Mouse (Mus musculus) CH12.LX (cell line): ENCODE measurements around the gene Rps18. TPM values are rescaled to one million over a fixed set of nuclear protein-coding genes. Genes with fewer than 3 reads are reported as not detected.

Source experiments
- DNase-seq: peaks from one replicate; pipeline ENCODE4 v3.0.0-alpha.2; 2013; ENCODE audit errors: extremely low read depth
- H3K27ac ChIP-seq: 2 replicates; pipeline ENCODE4 v1.5.1; 2012; ENCODE audit warnings: low read depth, mild to moderate bottlenecking, control low read depth, moderate library complexity; ENCODE audit not compliant: insufficient read depth
- H3K27me3 ChIP-seq: replicated peaks from 2 replicates; pipeline ENCODE3; 2012; ENCODE audit warnings: inconsistent platforms
- H3K36me3 ChIP-seq, 2 experiments: replicated peaks in 1 of 2; 2 replicates each; pipeline versions ENCODE3 to v1.6.1; 2012; ENCODE audit warnings: inconsistent platforms in 1 of 2, low read length in 1 of 2, mild to moderate bottlenecking in 1 of 2, mixed read lengths in 1 of 2, moderate library complexity in 1 of 2; ENCODE audit not compliant: control insufficient read depth in 1 of 2, insufficient read depth in 1 of 2
- H3K4me1 ChIP-seq, 2 experiments: 2 replicates each; pipeline ENCODE4 v1.6.1; 2012; ENCODE audit warnings: inconsistent platforms in 1 of 2, moderate library complexity in 1 of 2; ENCODE audit not compliant: insufficient read depth in 2 of 2, control insufficient read depth in 1 of 2
- H3K4me2 ChIP-seq: 2 replicates; pipeline ENCODE4 v1.6.1; 2012; ENCODE audit warnings: low read depth, mild to moderate bottlenecking, control low read depth; ENCODE audit not compliant: poor library complexity, insufficient read depth, severe bottlenecking
- H3K4me3 ChIP-seq, 3 experiments: fragments of 150-350 bp in 1 of 3; sonication (generic) in 1 of 3; replicated peaks in 1 of 3; 2 replicates each; pipeline versions ENCODE3 to v1.5.1; 2011 to 2012; ENCODE audit warnings: low read depth in 2 of 3, low read length in 2 of 3, mild to moderate bottlenecking in 2 of 3, moderate library complexity in 2 of 3, control low read depth in 1 of 3, improper control_type of control experiment in 1 of 3, inconsistent platforms in 1 of 3, mixed read lengths in 1 of 3; ENCODE audit not compliant: poor library complexity in 1 of 3
- H3K79me2 ChIP-seq: replicated peaks from 2 replicates; pipeline ENCODE4 v1.6.1; 2012; ENCODE audit warnings: mild to moderate bottlenecking, moderate library complexity; ENCODE audit not compliant: control insufficient read depth, poor library complexity, insufficient read depth, severe bottlenecking; ENCODE audit errors: extremely low read depth
- H3K9ac ChIP-seq: 2 replicates; pipeline ENCODE4 v1.6.1; 2012; ENCODE audit warnings: low read depth, mild to moderate bottlenecking, control low read depth, moderate library complexity; ENCODE audit not compliant: insufficient read depth
- H3K9me3 ChIP-seq: replicated peaks from 2 replicates; pipeline ENCODE3; 2012; ENCODE audit warnings: low read length, inconsistent platforms, mixed read lengths
- CTCF ChIP-seq, 2 experiments: IDR thresholded peaks in 1 of 2; conservative IDR thresholded peaks in 1 of 2; 2 replicates each; pipeline ENCODE4 v1.5.1; 2011 to 2012; ENCODE audit warnings: low read depth in 2 of 2, low read length in 2 of 2, improper control_type of control experiment in 1 of 2, inconsistent platforms in 1 of 2, mild to moderate bottlenecking in 1 of 2, moderate library complexity in 1 of 2
- JUN ChIP-seq: IDR thresholded peaks from 2 replicates; pipeline ENCODE4 v1.6.1; 2011; ENCODE audit warnings: low read depth, mild to moderate bottlenecking, low read length, improper control_type of control experiment, moderate library complexity; ENCODE audit not compliant: insufficient read depth
- JUND ChIP-seq: conservative IDR thresholded peaks from 2 replicates; pipeline ENCODE4 v1.6.1; 2011; ENCODE audit warnings: low read depth, low read length, improper control_type of control experiment
- KAT2A ChIP-seq: IDR thresholded peaks from 2 replicates; pipeline ENCODE4 v1.6.1; 2012; ENCODE audit warnings: low read length, improper control_type of control experiment, inconsistent platforms; ENCODE audit not compliant: insufficient replicate concordance
- PAX5 ChIP-seq: IDR thresholded peaks from 2 replicates; pipeline ENCODE4 v1.6.1; 2012; ENCODE audit warnings: low read length, inconsistent platforms, mixed read lengths
- RAD21 ChIP-seq: IDR thresholded peaks from 2 replicates; pipeline ENCODE4 v1.6.1; 2011; ENCODE audit warnings: low read depth, mild to moderate bottlenecking, low read length, improper control_type of control experiment, moderate library complexity
- RCOR1 ChIP-seq: conservative IDR thresholded peaks from 2 replicates; pipeline ENCODE4 v1.6.1; 2012; ENCODE audit warnings: low read depth, mild to moderate bottlenecking, inconsistent platforms, low read length, improper control_type of control experiment
- SIN3A ChIP-seq: IDR thresholded peaks from 2 replicates; pipeline ENCODE4 v1.6.1; 2012; ENCODE audit warnings: low read length, improper control_type of control experiment, inconsistent platforms
- TCF12 ChIP-seq: IDR thresholded peaks from 2 replicates; pipeline ENCODE4 v1.6.1; 2014; ENCODE audit warnings: low read depth, mild to moderate bottlenecking, inconsistent platforms, low read length, improper control_type of control experiment
- USF2 ChIP-seq: conservative IDR thresholded peaks from 2 replicates; pipeline ENCODE4 v1.6.1; 2011; ENCODE audit warnings: low read depth, low read length, improper control_type of control experiment
- ZC3H11A ChIP-seq: IDR thresholded peaks from 2 replicates; pipeline ENCODE4 v1.6.1; 2012; ENCODE audit warnings: low read depth, mild to moderate bottlenecking, inconsistent platforms, low read length, improper control_type of control experiment
- ZKSCAN1 ChIP-seq: IDR thresholded peaks from 2 replicates; pipeline ENCODE4 v1.6.1; 2012; ENCODE audit warnings: low read depth, inconsistent platforms, low read length, improper control_type of control experiment, borderline replicate concordance
- ZMIZ1 ChIP-seq: IDR thresholded peaks from 2 replicates; pipeline ENCODE4 v1.6.1; 2012; ENCODE audit warnings: low read depth, mild to moderate bottlenecking, inconsistent platforms, low read length, improper control_type of control experiment
- dilution Hi-C: fragments of 300-500 bp; cut with MboI; formaldehyde crosslinking; loops from 2 replicates; pipeline ENCODE4 v1.14.3; 2020; ENCODE audit warnings: low sequenced_read_pairs; ENCODE audit not compliant: extremely low pct_unique_long_range_greater_than_20kb, extremely low pct_ligation_motif_present
- in situ Hi-C: fragments of 300-500 bp; cut with MboI; formaldehyde crosslinking; loops from 3 replicates; pipeline ENCODE4 v1.14.3; 2019; ENCODE audit warnings: low sequenced_read_pairs, low pct_ligation_motif_present, low pct_unique_long_range_greater_than_20kb, mixed read lengths
- polyA plus RNA-seq: library from polyadenylated mRNA; unstranded; fragments of >175 nt; gene quantifications from 2 replicates; pipeline ENCODE4 v1.2.1, GENCODE M21; 2012; ENCODE audit warnings: low read depth; ENCODE audit not compliant: insufficient read length
- total RNA-seq, 2 experiments: library from RNA; depleted of rRNA; stranded (reverse); fragments of 300-350 nt in 1 of 2; fragments of >200 nt in 1 of 2; gene quantifications; 2 replicates each; pipeline ENCODE4 v1.2.3; 2012 to 2014

Gene Rps18
- total and polyA plus RNA-seq, 3 experiments = 246 to 991 (median 302) TPM

GRCm38 (mm10) chr17:33938783-33939182 is 17.0 kb downstream of the Rps18 start:
- Histone ChIP-seq H3K27me3 (no peaks in the 10 kb centered on the region), H3K9me3 (no peaks in the 10 kb centered on the region), H3K4me3 (no peak overlapping the region), H3K4me1 (peaks cover 7 to 28% of the 10 kb centered on the region in 2 experiments), H3K36me3 (peaks cover 36 to 68% of the 10 kb centered on the region in 2 experiments), H3K79me2 (peaks cover 31% of the 10 kb centered on the region), H3K4me2 (peak overlapping the region; percentile 63; the same call in 1 of the 2 replicates), H3K27ac (no peak overlapping the region), H3K9ac (no peak overlapping the region)
- dilution Hi-C loops (no loop called here), in situ Hi-C loops (no loop called here)
- no peak for DNase-seq
- TF ChIP-seq ZKSCAN1 (no peak), PAX5 (no peak), CTCF (conservative IDR thresholded peaks at IDR 0.05 in 1 of 2, IDR thresholded peaks at IDR 0.05 in 1 of 2; ENCODE audit: low read depth in 2 of 2, low read length in 2 of 2) (no peak), SIN3A (no peak), USF2 (no peak), ZMIZ1 (no peak), JUND (no peak)

GRCm38 (mm10) chr17:33936993-33937392 is 18.8 kb downstream of the Rps18 start:
- peaks cover 33 to 72% of the 10 kb centered on the region in 2 experiments for H3K36me3 ChIP-seq

GRCm38 (mm10) chr17:33935422-33936055 is 20.3 kb downstream of the Rps18 start:
- Histone ChIP-seq H3K4me3 (no peak overlapping the region), H3K4me1 (peaks cover 8 to 29% of the 10 kb centered on the region in 2 experiments), H3K4me2 (no peak overlapping the region), H3K36me3 (peaks cover 31 to 70% of the 10 kb centered on the region in 2 experiments), H3K27me3 (no peaks in the 10 kb centered on the region), H3K79me2 (peaks cover 13% of the 10 kb centered on the region), H3K27ac (no peak overlapping the region), H3K9me3 (no peaks in the 10 kb centered on the region), H3K9ac (no peak overlapping the region)
- dilution Hi-C loops = no loop called here
- in situ Hi-C loops = no loop called here
- TF ChIP-seq RCOR1 (no peak), ZC3H11A (no peak), TCF12 (no peak), JUN (no peak), PAX5 (no peak)
- DNase-seq = no peak

More at GRCm38 (mm10) chr17:33936993-33937392, 18.8 kb downstream of the Rps18 start:
- Histone ChIP-seq H3K79me2 (peaks cover 27% of the 10 kb centered on the region), H3K9ac (no peak overlapping the region), H3K4me2 (no peak overlapping the region), H3K9me3 (no peaks in the 10 kb centered on the region), H3K27me3 (no peaks in the 10 kb centered on the region), H3K27ac (no peak overlapping the region), H3K4me1 (peaks cover 5 to 27% of the 10 kb centered on the region in 2 experiments), H3K4me3 (no peak overlapping the region)
- dilution Hi-C loops (no loop called here), in situ Hi-C loops (no loop called here)
- TF ChIP-seq KAT2A = no peak
- TF ChIP-seq RAD21 = no peak
- TF ChIP-seq CTCF (conservative IDR thresholded peaks at IDR 0.05 in 1 of 2, IDR thresholded peaks at IDR 0.05 in 1 of 2; ENCODE audit: low read depth in 2 of 2, low read length in 2 of 2) = no peak
- DNase-seq = no peak
